Mouse (Mus musculus) monocyte, adult 2 months (primary cell): ENCODE data around the gene Rps17.

Source experiments
- DNase-seq, 2 experiments: peaks; one replicate each; pipeline ENCODE4 v3.0.0; 2022; ENCODE audit warnings: low spot score in 2 of 2, low read depth in 1 of 2

Rps17 gene

GRCm38 (mm10) chr7:81344544-81345446 lies at the start of gene Rps17:
Rps17 (minus strand) TSS chr7:81345254.
- DNase-seq: peak; percentile 95 to 99

- DNase-seq: no peak
These were observed 34.3 kb upstream of the Rps17 start for GRCm38 (mm10) chr7:81379363-81379762.

GRCm38 (mm10) chr7:81372337-81372920 lies 27.4 kb upstream of the Rps17 start:
- no peak for DNase-seq

GRCm38 (mm10) chr7:81371811-81372210 lies 26.8 kb upstream of the Rps17 start:
- DNase-seq: no peak

GRCm38 (mm10) chr7:81369724-81370123 lies 24.7 kb upstream of the Rps17 start:
- DNase-seq: no peak

- no peak for DNase-seq
These were observed 22.9 kb upstream of the Rps17 start for GRCm38 (mm10) chr7:81367946-81368345.

GRCm38 (mm10) chr7:81356975-81357374 lies 11.9 kb upstream of the Rps17 start:
- no peak for DNase-seq

GRCm38 (mm10) chr7:81356360-81356759 lies 11.3 kb upstream of the Rps17 start:
- no peak for DNase-seq

- DNase-seq: no peak
These were observed 10.7 kb upstream of the Rps17 start for GRCm38 (mm10) chr7:81355746-81356145.

GRCm38 (mm10) chr7:81351826-81352225 lies 6.8 kb upstream of the Rps17 start:
- no peak for DNase-seq

GRCm38 (mm10) chr7:81348206-81348605 lies 3.2 kb upstream of the Rps17 start:
- no peak for DNase-seq

GRCm38 (mm10) chr7:81345447-81346170 lies 555 bp upstream of the Rps17 start:
- no peak for DNase-seq

GRCm38 (mm10) chr7:81343831-81344230 lies 1.2 kb downstream of the Rps17 start:
- DNase-seq: no peak

GRCm38 (mm10) chr7:81343316-81343715 lies 1.7 kb downstream of the Rps17 start:
- no peak for DNase-seq

GRCm38 (mm10) chr7:81342356-81343094 lies 2.5 kb downstream of the Rps17 start:
- no peak for DNase-seq

- DNase-seq: no peak
These were observed 3.5 kb downstream of the Rps17 start for GRCm38 (mm10) chr7:81341563-81341962.

GRCm38 (mm10) chr7:81339783-81340182 lies 5.3 kb downstream of the Rps17 start:
- no peak for DNase-seq

GRCm38 (mm10) chr7:81338522-81338873 lies 6.6 kb downstream of the Rps17 start:
- no peak for DNase-seq

- DNase-seq: no peak
These were observed 7.1 kb downstream of the Rps17 start for GRCm38 (mm10) chr7:81337785-81338521.

GRCm38 (mm10) chr7:81336432-81336786 lies 8.6 kb downstream of the Rps17 start:
- DNase-seq: no peak
